Mouse (Mus musculus): ENCODE results near the gene Upk2.
"Not testable (repeated sequence)": the region's sequence is repeated elsewhere in the genome, so short reads cannot be mapped to it uniquely, and the experiment has no call there.

Gene Upk2

GRCm38 (mm10) chr9:44410647-44411336 is 44.0 kb downstream of the Upk2 start:
- in situ Hi-C loops (cut with MboI, MseI) = no loop called here

- in situ Hi-C loops (cut with MboI, MseI) = not testable (repeated sequence)
Observed at GRCm38 (mm10) chr9:44408693-44409092, 46.1 kb downstream of the Upk2 start.

- in situ Hi-C loops (cut with MboI, MseI) = no loop called here
Observed at GRCm38 (mm10) chr9:44407752-44408097, 47.1 kb downstream of the Upk2 start.

- in situ Hi-C loops (cut with MboI, MseI) = no loop called here
Observed at GRCm38 (mm10) chr9:44406906-44407751, 47.6 kb downstream of the Upk2 start, which contains the start of the genes Rps25 and Trappc4. Gene Rps25, plus strand, starts transcription at chr9:44407139. Gene Trappc4, minus strand, starts transcription at chr9:44407600.

GRCm38 (mm10) chr9:44405011-44405410 is 49.8 kb downstream of the Upk2 start:
- in situ Hi-C loops (cut with MboI, MseI) = no loop called here

All from T-helper 2 cell (primary cell).